Mouse (Mus musculus): ENCODE measurements at regions not wholly inside any gene's neighbourhood (a gene's known extent, or its start where the extent isn't known, plus 50 kb on each side); places are given as distances from the start of the nearest gene placed in this dataset.
A peak's percentile ranks its signal among the peaks of the same experiment; 100 is the strongest.
"Not testable (repeated sequence)": the region's sequence is repeated elsewhere in the genome, so short reads cannot be mapped to it uniquely, and the experiment has no call there.

- no peak for DNase-seq
- intact Hi-C loops (cut with DNase I), result no loop called here
These were observed 169.3 kb upstream of the Gadl1 start for GRCm38 (mm10) chr9:115739984-115740383.

- no peak for DNase-seq
- intact Hi-C loops (cut with DNase I), result no loop called here
These were observed 162.8 kb upstream of the Gadl1 start for GRCm38 (mm10) chr9:115746436-115746835.

GRCm38 (mm10) chr9:115760496-115760895 is 148.8 kb upstream of the Gadl1 start:
- DNase-seq, result peak; percentile 7 to 13
- intact Hi-C loops (cut with DNase I), result no loop called here

- intact Hi-C loops (cut with DNase I), result no loop called here
- DNase-seq, result no peak
These were observed 145.1 kb upstream of the Gadl1 start for GRCm38 (mm10) chr9:115764136-115764535.

- no peak for DNase-seq
- intact Hi-C loops (cut with DNase I), result no loop called here
These were observed 142.8 kb upstream of the Gadl1 start for GRCm38 (mm10) chr9:115766471-115766870.

- intact Hi-C loops (cut with DNase I), result no loop called here
These were observed 134.1 kb upstream of the Gadl1 start for GRCm38 (mm10) chr9:115775112-115775511.

GRCm38 (mm10) chr9:115775858-115776257 is 133.4 kb upstream of the Gadl1 start:
- DNase-seq, result no peak
- intact Hi-C loops (cut with DNase I), result no loop called here

More at GRCm38 (mm10) chr9:115775112-115775511, 134.1 kb upstream of the Gadl1 start:
- DNase-seq, result no peak

- no peak for DNase-seq
- intact Hi-C loops (cut with DNase I), result no loop called here
These were observed 132.0 kb upstream of the Gadl1 start for GRCm38 (mm10) chr9:115777097-115777864.

- intact Hi-C loops (cut with DNase I), result no loop called here
- DNase-seq, result no peak
These were observed 130.4 kb upstream of the Gadl1 start for GRCm38 (mm10) chr9:115778862-115779261.

- DNase-seq, result no peak
- intact Hi-C loops (cut with DNase I), result no loop called here
These were observed 109.9 kb upstream of the Gadl1 start for GRCm38 (mm10) chr9:115799330-115799729.

GRCm38 (mm10) chr9:115800624-115801023 is 108.6 kb upstream of the Gadl1 start:
- intact Hi-C loops (cut with DNase I), result no loop called here
- no peak for DNase-seq

GRCm38 (mm10) chr9:115803071-115803470 is 106.2 kb upstream of the Gadl1 start:
- intact Hi-C loops (cut with DNase I), result no loop called here
- no peak for DNase-seq

GRCm38 (mm10) chr9:115805224-115805623 is 104.0 kb upstream of the Gadl1 start:
- intact Hi-C loops (cut with DNase I), result no loop called here
- no peak for DNase-seq

- intact Hi-C loops (cut with DNase I), result no loop called here
- DNase-seq, result no peak
These were observed 103.1 kb upstream of the Gadl1 start for GRCm38 (mm10) chr9:115806018-115806702.

GRCm38 (mm10) chr9:115840186-115840585 is 69.1 kb upstream of the Gadl1 start:
- intact Hi-C loops (cut with DNase I), result no loop called here
- no peak for DNase-seq

- intact Hi-C loops (cut with DNase I), result no loop called here
- DNase-seq, result no peak
These were observed 68.5 kb upstream of the Gadl1 start for GRCm38 (mm10) chr9:115840791-115841190.

- intact Hi-C loops (cut with DNase I), result no loop called here
- no peak for DNase-seq
These were observed 67.6 kb upstream of the Gadl1 start for GRCm38 (mm10) chr9:115841684-115842083.

GRCm38 (mm10) chr9:115844340-115844739 is 64.9 kb upstream of the Gadl1 start:
- no peak for DNase-seq
- intact Hi-C loops (cut with DNase I), result no loop called here

GRCm38 (mm10) chr9:115845091-115845490 is 64.2 kb upstream of the Gadl1 start:
- no peak for DNase-seq
- intact Hi-C loops (cut with DNase I), result no loop called here

- intact Hi-C loops (cut with DNase I), result no loop called here
- no peak for DNase-seq
These were observed 61.8 kb upstream of the Gadl1 start for GRCm38 (mm10) chr9:115847289-115848074.

- intact Hi-C loops (cut with DNase I); DNase-seq: not testable (repeated sequence)
These were observed 55.9 kb upstream of the Gadl1 start for GRCm38 (mm10) chr9:115853210-115853842.

Data from heart, postnatal 14 days (tissue).